Mouse (Mus musculus) induced T-regulatory cell, adult 2 months (primary cell): ENCODE measurements at regions not wholly inside any gene's neighbourhood (a gene's known extent, or its start where the extent isn't known, plus 50 kb on each side); places are given as distances from the start of the nearest gene placed in this dataset.

ENCODE experiments used
- DNase-seq: peaks from one replicate; pipeline ENCODE4 v3.0.0-alpha.2; 2012; ENCODE audit warnings: low read depth

DNA sequence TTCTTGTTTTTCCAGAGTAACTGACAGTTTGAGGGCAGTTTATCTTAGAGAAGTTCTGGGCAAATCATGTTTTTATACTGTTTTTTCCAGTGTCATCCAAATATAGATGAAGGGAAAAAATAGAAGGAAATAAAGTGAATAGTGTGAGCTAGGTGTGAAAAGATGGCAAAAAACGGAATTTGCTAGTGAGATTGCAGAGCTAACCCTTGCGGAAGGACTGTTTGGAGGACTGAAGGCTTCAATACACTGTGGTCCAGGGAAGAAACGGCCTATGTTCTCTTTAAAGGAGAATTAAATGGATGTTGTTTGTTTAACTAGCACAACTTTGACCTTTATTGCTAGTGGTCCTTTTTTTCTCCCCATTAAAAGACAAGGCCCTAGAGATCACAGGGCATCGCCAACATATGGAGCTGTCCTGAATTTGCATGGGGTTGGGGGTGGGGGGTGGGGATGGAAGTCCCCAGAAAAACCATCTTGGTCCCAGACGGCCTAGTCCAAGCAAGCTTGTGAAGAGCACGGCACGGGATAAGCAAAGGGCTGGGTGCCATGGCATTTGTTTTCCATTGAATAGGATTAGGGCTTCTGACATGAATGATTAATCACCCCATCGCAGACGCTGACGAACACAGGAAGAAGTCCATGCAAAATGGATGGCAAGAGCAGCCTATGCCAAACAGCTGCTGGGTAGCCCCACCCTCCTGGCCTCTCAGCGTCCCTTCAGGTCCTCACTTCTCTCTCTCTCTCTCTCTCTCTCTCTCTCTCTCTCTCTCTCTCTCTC is 480.0 kb downstream of the Nuf2 start:
- no peak for DNase-seq

DNA sequence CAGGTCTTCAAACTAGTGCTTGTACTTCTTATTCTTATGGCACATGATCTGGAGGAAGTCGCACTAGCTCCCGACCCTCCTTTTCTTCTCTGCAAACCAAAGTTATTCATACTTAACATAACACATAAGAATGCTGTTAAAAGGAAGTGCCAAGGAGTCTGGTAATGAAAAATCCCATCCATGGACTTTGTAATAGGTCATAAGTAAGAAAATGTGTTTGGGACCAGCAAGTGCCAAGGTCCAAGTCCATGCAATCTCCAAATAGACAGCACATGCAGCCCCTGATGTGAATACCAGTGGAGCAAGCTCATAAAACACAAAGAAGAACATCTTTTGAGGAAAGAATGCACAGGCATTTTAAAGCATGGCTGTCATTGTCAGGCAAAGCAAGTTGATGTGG is 481.4 kb downstream of the Nuf2 start:
- no peak for DNase-seq

DNA sequence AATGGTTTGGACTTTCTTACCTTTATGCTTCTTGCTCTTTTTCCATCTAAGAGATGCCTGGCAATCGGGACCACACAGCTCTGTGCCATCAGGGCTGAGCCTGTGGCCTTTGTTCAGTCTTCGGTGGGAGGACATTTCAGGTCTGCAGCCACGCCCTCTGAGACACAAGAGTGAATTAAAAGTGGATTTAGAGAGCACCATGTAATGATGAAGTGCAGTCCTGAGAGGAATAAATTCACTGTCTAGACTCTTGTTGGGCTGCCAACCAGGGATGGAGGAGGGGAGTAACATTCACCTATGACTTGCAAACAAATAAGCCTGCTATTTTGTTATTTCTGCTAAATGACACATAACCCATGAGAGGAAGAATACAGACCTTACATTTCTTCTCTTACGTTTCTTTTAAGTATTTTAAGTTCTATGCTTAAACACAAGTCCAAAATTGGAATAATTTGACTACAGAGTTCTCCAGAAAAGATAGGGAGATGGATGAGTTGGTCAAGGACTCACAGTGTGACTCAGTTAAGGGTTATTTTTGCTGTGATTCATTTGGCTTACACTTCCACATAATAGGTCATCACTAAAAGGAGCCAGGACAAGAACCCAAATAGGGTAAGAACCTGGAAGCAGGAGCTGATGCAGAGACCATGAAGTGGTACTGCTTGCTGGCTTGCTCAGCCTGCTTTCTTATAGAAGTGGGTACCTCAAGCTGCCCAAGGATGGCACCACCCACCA is 484.3 kb downstream of the Nuf2 start:
- DNase-seq, result no peak

DNA sequence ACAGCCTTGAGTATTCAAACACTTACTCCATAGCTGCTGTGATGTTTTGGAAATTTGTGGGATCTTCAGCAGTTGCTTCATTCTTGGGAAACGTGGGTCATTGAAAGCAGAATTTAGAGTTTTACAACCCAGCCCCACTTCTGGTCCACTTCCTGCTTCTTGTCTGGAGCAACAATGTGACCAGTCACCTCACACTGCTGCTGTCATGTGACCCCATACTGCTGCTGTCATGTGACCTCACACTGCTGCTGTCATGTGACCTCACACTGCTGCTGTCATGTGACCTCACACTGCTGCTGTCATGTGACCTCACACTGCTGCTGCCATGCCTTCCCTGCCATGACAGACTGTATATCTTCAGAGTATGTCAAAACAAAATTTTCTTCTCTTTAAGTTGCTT is 497.7 kb downstream of the Nuf2 start:
- no peak for DNase-seq

DNA sequence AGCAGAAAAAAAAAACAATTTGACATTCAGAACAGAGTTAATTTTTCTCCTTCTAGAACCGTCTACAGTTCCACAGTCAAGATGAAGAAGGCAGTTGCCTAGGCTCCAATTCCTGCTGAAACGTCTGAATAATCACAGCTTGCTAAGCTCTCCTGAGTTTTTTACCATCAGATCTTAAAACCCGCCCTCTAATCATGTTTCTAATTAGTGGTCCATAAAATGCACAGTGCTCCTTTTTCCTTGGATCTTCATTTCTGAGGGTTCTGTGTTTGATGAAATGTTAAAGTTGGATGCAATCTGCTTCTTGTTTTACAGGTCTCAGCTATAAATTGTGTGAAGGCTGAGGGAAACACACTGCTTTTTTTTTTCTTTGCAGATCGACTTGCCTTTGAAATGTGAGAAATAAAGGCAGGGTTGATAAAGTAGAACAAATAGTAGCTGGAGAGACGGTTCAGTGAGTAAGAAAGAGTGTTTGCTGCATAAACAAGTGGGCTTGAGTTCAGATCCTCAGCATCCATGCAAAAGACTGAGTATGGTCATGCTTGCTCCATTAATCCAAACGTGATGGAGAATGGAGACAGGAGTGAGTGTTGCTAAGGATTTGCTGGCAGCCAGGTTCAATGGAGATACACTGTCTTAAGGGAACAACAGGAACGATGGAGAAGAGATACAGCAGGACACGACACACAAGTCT is 499.3 kb downstream of the Nuf2 start:
- DNase-seq, result no peak

DNA sequence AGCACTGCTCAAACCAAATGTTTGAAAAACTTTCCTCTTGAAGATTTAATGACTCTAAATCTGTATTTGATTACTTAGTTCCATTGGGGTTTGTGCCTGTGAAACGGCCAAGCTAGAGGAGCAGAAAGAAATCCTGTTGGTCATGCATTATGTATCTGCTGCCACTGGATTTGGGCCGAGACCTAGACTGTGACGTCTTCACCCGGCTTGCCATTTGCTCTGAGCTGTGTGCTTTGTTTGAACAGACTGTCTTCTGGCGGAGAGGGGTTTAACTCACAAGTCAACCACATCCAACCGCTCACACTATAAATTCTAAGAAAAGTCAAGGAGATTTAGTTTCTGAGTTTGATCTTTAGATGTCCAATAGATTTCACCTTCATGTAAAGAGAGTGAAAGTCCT is 503.6 kb downstream of the Nuf2 start:
- DNase-seq, result no peak

DNA sequence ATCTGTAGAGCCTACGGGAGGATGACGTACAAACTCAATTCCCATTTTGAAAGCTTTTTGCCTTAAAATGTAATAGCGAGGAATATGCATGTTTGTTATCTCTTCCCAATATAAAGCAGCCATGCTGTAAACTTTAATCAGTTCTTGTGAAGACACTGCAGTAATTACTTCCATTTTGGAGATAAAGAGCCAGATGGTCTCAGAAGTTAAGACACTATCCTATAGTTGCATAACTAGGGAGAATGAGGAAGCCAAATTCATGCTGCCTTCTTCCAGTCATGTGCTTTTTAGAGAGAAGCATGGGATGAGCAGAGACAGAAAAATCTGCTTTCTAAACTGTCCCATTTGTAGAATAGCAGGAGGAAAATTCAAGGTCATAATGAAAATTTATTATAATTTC is 504.0 kb downstream of the Nuf2 start:
- no peak for DNase-seq

DNA sequence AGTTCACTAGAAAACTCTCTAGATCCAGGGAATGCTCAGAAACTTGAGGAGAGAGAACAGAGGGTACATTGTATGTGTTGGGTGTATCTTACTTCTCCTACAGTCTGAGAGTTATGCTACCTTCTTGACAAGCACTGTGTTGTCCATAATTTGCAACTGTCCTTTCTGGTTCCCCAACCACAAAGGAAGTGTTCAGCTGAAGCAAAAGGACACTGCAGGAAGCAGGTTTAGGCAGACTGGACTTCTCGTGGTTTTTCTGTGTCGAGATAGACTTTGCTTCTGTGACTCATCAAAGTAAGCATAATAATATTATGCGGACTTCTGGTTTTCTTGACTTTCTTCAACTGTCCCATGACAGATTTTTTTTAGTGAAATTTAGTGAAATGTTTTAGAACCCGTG is 506.7 kb downstream of the Nuf2 start:
- DNase-seq, result no peak

DNA sequence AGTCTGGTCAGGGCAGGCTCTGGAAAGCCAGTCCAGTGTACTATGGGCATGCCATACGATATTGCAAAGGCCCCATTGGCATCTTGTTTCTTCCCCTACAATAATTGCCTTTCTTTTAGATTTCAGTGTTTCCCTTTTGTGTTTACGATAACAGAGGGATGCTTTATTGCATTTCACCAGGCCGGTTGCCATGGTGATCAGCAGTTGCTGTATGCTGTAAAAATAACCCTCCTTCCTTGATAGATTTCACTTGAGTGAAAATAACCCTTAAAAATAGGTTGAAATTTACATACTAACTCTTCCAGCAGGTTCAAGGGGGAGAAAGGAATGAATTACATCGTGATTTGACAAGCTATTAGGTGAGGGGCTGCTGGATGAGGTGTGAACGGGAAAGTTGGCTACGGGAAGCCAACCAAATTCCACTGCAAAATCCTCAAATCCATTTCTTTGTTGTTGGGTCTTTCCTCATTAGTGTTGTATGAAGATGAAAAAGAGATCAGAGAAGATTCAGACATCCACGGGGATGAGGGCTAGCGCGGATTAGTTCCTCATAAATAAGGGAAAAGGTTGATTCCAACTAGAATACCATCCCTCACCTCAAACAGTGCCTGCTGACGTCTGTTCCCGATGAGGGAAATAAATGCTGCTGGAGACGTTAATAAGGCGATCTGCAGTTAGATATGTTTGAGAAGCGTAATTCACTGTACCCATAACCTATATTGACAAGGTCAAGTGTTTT is 539.6 kb downstream of the Nuf2 start:
- no peak for DNase-seq

DNA sequence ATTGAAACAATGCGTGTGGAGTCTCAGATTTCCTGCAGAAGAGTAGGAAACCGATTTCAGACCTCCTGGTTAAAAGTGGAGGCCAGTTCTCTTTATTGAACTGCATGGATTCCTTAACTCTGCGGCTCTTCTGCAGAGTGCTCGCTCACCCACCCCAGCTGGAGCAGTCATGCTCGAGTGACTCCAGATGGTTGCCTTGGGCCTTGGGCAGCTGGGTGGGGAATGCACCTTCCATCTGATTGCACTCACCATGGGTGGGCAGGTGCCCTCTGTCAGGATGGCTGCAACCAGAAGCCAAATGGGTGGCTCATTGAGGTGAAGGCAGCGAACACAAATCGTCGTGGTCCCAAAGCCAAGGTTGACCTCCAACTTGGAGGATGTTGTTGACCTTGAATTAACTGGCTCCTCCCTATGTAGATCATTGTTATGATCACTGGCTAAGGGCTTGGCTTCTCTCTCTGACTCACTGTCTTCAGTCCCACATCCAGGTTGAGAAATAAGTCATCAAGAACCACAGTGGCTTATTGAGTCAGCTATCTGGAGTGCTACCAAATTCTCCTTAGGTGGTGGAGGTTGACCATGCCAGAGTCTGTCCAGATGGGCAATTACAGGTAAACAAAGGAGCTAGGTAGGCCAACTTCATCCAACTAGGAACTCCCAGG is 543.1 kb upstream of the Pbx1 start:
- DNase-seq, result no peak

DNA sequence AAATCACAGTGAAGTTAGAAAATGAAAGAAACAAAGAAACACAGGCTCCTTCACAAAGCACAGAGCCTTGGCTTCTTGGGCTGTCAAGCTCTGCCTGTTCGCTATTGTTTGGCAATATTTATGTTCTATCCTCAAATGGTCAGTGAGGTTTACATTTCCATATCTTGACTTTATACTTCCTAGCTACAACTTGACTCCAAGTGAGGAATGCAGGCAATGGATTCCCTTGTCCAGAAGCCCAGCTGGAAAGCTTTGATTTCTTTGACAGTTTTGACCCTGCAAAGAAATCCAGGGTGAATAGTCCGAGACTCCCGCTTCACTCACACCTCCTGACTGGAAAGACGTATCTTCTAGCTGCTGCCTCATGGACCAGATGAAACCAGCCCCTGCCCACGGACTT is 537.3 kb upstream of the Pbx1 start:
- DNase-seq, result no peak

DNA sequence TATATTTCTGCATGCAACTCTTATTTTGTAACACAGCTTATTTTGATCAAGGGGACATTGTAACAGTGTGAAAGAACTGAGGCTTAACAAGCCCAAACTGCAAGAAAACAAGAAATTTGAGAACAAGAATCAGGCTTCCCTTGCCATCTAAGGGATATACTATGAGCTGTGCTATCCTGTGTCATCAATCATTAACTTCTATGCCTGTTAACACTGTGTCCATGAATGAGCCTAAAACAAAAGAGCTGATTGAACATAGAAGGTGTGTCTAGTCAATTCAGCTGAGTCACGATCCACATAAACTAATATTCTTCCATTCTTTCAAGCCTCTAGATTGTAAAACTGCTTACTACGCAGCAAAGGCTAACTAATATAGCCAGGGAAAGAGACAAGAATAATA is 535.3 kb upstream of the Pbx1 start:
- no peak for DNase-seq

DNA sequence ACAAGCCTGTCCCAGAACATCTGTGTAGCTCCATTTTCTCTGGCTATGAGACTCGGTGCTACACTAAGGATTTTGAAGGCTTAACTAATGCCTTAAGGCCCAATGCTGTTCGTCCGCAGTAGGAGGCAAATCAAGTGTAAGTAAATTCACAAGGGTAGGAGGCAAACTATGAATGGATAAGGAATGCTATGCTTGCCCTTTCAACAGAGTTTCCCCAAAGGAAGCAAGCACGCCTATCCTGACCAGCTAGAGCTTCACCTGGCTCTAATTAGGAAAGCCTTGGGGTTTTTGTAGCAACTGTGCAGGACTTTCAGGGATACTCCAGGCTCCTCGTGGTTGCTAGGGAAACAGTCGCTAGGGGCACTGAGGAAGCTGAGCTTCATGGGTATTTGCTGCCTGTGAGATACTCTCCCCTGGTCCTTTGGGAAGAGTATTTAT is 532.4 kb upstream of the Pbx1 start:
- DNase-seq, result no peak

DNA sequence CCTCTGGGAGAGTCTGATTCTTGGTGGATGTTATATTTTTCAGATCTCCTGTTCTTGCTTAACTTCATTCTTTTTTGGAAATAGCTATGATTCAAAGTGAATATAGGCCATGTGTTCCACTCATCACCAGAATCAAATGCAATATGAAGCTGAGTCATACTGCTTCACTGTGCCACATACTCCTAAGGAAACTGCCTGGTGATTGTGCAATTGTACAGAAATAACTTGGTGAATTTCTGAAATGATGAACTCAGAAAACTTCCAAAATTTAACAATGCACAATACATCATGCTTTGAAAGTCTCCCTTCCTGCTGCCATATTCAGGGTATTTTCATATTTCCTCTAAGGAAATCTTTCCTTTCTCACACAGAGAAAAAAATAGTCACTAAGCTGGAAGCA is 518.9 kb upstream of the Pbx1 start:
- DNase-seq, result no peak

DNA sequence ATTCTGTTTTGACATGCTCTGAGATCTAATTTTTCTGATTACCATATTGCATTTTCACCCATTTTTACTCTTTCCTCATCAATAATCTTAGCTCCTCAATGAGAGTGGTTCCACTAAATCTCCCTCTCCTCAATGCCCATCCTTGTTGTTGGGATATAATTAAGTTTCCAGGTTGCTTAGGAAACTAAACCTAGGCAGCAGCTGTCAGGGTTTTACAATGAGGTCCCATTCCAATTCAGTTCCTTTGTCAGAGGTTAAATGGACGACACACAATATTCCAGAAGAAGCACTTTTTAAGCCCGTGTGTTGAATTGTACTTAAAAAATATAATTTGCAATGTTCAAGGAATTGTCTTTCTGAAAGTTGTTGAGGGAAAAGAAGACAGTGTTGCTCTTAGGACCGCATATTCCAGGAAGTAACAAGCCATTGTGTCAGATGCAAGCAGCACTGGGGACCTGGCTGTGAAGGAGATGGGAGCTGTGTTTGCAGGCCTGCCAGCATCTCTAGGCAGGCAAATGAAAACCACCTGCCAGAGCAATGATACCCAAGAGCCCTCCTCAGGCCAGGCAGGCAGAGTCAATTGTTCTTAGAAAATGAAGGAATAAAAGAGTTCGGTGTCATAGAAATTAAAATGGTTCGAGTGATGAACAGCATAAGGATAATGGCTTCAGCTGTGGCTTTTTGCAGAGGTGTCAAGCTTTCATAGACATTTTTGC is 492.2 kb upstream of the Pbx1 start:
- DNase-seq, result no peak

DNA sequence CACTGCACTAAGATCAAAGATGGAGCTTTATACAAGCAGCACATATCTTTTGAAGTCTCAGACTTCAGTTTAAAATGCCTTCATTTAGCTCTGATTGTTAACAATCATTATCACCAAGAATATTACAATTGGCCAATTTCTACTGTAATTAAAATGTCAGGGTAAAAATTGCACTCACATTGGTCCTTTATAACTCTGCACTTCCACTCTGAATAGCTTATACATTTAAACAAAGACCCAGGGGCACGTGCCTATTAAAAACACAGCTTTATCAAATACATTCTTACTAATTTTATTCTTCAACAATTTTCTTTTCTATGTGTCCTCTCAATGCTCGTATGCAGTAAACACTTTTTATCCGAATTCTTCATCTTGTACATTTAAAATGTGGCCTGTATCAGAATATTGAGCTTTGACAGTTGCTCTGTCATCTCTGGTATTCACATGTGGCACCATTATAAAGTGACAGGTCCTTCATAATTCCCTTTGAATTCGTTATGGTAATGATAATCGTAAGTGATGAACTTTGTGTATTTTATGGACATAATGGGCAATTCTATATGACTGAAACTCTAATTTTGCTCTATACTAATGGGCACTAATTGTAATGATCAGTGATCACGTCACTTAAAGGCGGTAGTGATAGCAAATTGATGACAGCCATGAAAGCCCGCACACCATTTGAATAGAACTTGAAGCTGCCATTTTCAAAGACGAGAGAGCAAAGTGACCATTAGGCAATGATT is 486.4 kb upstream of the Pbx1 start:
- DNase-seq, result no peak

DNA sequence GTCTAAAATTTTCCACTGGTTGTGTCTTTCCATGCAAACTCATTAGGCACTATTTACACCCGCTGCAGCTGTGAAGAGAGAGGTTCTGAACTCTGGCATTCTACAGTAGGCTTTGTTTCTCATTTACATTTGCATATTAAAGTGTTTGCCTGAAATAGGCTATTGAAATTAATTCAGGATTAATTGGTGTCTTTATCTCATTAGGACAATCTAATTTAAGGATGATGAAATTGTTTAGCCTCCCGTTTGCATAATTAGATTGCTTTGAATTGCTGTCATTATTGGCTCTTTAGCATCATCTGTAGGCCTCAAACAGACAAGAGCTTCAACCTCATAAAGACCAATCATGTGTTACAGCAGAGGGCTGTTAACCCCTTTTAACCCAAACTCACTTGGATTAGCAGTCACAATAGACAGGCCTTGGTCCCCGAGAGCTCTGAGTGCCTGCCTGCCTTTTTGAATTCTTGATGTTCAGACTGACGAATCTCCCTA is 476.7 kb upstream of the Pbx1 start:
- DNase-seq, result no peak

DNA sequence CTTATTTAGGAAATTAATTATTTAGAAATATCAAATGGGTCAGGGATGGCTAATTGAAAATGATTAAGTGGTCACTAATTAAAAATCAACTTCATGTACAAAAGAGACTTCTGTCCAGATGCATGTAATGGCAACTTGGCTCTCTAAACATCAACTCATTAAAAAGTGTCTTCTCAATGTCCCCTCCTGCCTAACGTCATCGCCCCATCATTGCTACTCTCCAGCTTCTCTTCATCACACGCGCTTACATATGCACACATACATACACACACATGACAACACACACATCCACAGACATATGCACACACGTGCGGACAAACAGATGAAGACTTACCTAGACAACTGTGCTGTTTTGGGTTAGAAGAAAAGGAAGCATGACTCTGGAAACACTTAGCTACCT is 476.1 kb upstream of the Pbx1 start:
- no peak for DNase-seq

DNA sequence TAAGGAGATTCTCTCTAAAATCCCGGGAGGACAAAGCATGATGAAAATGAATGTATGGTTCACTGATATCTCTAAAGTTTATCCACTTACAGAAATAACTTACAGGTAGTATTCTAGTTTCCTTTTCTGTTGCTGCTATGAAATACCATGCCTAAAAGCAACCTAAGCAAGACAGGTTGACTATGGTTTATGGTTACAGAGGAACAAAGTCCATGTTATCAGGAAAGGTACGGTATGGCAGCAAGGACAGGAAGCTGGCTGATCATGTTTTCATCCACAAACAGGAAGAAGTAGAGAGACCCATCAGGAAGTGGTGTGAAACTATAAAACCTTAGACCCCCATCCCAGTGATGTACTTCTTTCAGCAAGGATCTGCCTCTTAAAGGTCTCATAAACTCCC is 466.4 kb upstream of the Pbx1 start:
- no peak for DNase-seq

DNA sequence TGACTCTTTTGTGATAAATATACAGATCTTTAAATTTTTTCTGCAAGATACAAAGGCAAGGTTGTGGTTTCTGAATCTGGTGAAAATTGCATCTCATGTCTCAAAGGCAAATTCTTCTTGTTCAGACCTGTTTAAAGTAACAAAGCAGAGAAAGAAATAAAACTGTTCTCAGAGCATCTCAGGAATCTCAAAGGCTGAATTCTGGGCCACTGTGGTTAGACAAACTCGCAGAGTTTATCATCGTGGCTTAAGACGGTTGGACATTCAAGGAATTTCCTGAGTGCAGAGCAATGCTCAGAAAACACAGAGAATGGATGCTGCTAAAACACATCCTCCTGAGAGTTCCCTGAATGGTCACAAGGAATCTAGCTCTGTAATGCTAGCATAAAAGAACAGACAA is 429.5 kb upstream of the Pbx1 start:
- DNase-seq, result no peak
